Mouse (Mus musculus) forebrain, embryonic 16.5 days (tissue): ENCODE data around the gene Cbx3. TPM values are rescaled to one million over a fixed set of nuclear protein-coding genes. Genes with fewer than 3 reads are reported as not detected.

Experiments used
- ATAC-seq: fragments of 200-750 bp; cut with Nextera tagmentation; 2 replicates; pipeline ENCODE4 v1.8.0; 2017; ENCODE audit warnings: mild to moderate bottlenecking, moderate library complexity
- H3K27ac ChIP-seq: fragments of 300-500 bp; sonication (generic); 2 replicates; pipeline ENCODE4 v1.5.1; 2014; ENCODE audit warnings: low read length, control low read depth
- H3K27me3 ChIP-seq: fragments of 300-500 bp; sonication (generic); replicated peaks from 2 replicates; pipeline ENCODE4 v1.6.1; 2014; ENCODE audit warnings: low read length; ENCODE audit not compliant: control insufficient read depth, insufficient read depth
- H3K36me3 ChIP-seq: fragments of 300-500 bp; sonication (generic); 2 replicates; pipeline ENCODE4 v1.6.1; 2014; ENCODE audit not compliant: control insufficient read depth, insufficient read depth
- H3K4me1 ChIP-seq: fragments of 300-500 bp; sonication (generic); replicated peaks from 2 replicates; pipeline ENCODE4 v1.6.1; 2014; ENCODE audit warnings: low read length; ENCODE audit not compliant: control insufficient read depth, insufficient read depth
- H3K4me2 ChIP-seq: fragments of 300-500 bp; sonication (generic); 2 replicates; pipeline ENCODE4 v1.6.1; 2014; ENCODE audit warnings: mild to moderate bottlenecking, low read length, control low read depth
- H3K4me3 ChIP-seq: fragments of 300-500 bp; sonication (generic); replicated peaks from 2 replicates; pipeline ENCODE4 v1.5.1; 2014; ENCODE audit warnings: mild to moderate bottlenecking, low read length, control low read depth
- H3K9ac ChIP-seq: fragments of 300-500 bp; sonication (generic); replicated peaks from 2 replicates; pipeline ENCODE4 v1.6.1; 2014; ENCODE audit warnings: low read depth, low read length, control low read depth
- H3K9me3 ChIP-seq: fragments of 300-500 bp; sonication (generic); 2 replicates; pipeline ENCODE4 v1.6.1; 2016; ENCODE audit warnings: low read length; ENCODE audit not compliant: control insufficient read depth
- WGBS: fragments of 180-500 bp; shearing (Covaris S2); extraction: QIAGEN DNeasy Blood & Tissue Kit; methylation state at CpG from one replicate; pipeline ENCODE4 v1.1.7; 2014; 5-methylcytosine and 5-hydroxymethylcytosine counted together
- polyA plus RNA-seq: library from polyadenylated mRNA; unstranded; fragments of >200 nt; fragmentation: Nextera tagmentation; extraction: Ambion mirVana; gene quantifications from 2 replicates; pipeline ENCODE4 v1.2.1, GENCODE M21; 2015

The Cbx3 gene
- 537 and 587 TPM in 2 replicates for polyA plus RNA-seq

- Histone ChIP-seq H3K4me2 (peak within 1 kb of the TSS; percentile 54), H3K4me3 (peak within 1 kb of the TSS; percentile 98), H3K9me3 (no peaks in the 10 kb centered on the region), H3K9ac (peak within 1 kb of the TSS; percentile 100), H3K27ac (peak within 1 kb of the TSS; percentile 100), H3K36me3 (peaks cover 10% of the 10 kb centered on the region), H3K27me3 (no peaks in the 10 kb centered on the region), H3K4me1 (peaks cover 38% of the 10 kb centered on the region)
- ATAC-seq: peak; percentile 75
- WGBS: under 1% methylated on average over 85 of the region's 99 CpGs
Measured at GRCm38 (mm10) chr6:51470311-51471178, at the start of gene Cbx3. Gene Cbx3, plus strand, starts transcription at chr6:51470360.

- ATAC-seq: no peak
- Histone ChIP-seq H3K4me1 (no peaks in the 10 kb centered on the region), H3K4me3 (no peak overlapping the region), H3K27ac (no peak overlapping the region), H3K36me3 (no peaks in the 10 kb centered on the region), H3K27me3 (no peaks in the 10 kb centered on the region), H3K4me2 (no peak overlapping the region), H3K9me3 (no peaks in the 10 kb centered on the region), H3K9ac (no peak overlapping the region)
- 53% methylated on average over 11 of the region's 11 CpGs for WGBS
Measured at GRCm38 (mm10) chr6:51423466-51424122, 46.6 kb upstream of the Cbx3 start.

- Histone ChIP-seq H3K9ac (no peak overlapping the region), H3K4me1 (no peaks in the 10 kb centered on the region), H3K27ac (no peak overlapping the region), H3K9me3 (no peaks in the 10 kb centered on the region), H3K36me3 (no peaks in the 10 kb centered on the region), H3K4me3 (no peak overlapping the region), H3K27me3 (no peaks in the 10 kb centered on the region), H3K4me2 (no peak overlapping the region)
- 92% methylated on average over 2 of the region's 2 CpGs for WGBS
- no peak for ATAC-seq
Measured at GRCm38 (mm10) chr6:51424537-51424936, 45.6 kb upstream of the Cbx3 start.

GRCm38 (mm10) chr6:51432535-51433397 lies 37.4 kb upstream of the Cbx3 start, which contains the start of gene Nfe2l3:
Gene Nfe2l3, plus strand, starts transcription at chr6:51432670.
- H3K4me1 ChIP-seq: peaks cover 16% of the 10 kb centered on the region
- H3K27ac ChIP-seq: peak within 1 kb of the TSS; percentile 41
- peak; percentile 73 for ATAC-seq
- no peaks in the 10 kb centered on the region for H3K9me3 ChIP-seq
- peak within 1 kb of the TSS; percentile 68 for H3K4me3 ChIP-seq
- no peaks in the 10 kb centered on the region; the same call in 1 of the 2 replicates for H3K27me3 ChIP-seq
- H3K36me3 ChIP-seq: no peaks in the 10 kb centered on the region
- WGBS: 1% methylated on average over 67 of the region's 74 CpGs
- H3K9ac ChIP-seq: peak within 1 kb of the TSS; percentile 68
- peak within 1 kb of the TSS; percentile 85 for H3K4me2 ChIP-seq

GRCm38 (mm10) chr6:51434270-51434669 lies 35.9 kb upstream of the Cbx3 start:
- peak overlapping the region; percentile 68 for H3K4me3 ChIP-seq
- no peaks in the 10 kb centered on the region for H3K9me3 ChIP-seq
- no peak overlapping the region for H3K27ac ChIP-seq
- no peak overlapping the region for H3K9ac ChIP-seq
- no peaks in the 10 kb centered on the region for H3K36me3 ChIP-seq
- peaks cover 16% of the 10 kb centered on the region for H3K4me1 ChIP-seq
- peak overlapping the region; percentile 85 for H3K4me2 ChIP-seq
- H3K27me3 ChIP-seq: no peaks in the 10 kb centered on the region; the same call in 1 of the 2 replicates
- no peak for ATAC-seq
- 36% methylated on average over 7 of the region's 7 CpGs for WGBS

- Histone ChIP-seq H3K4me3 (no peak overlapping the region), H3K9ac (no peak overlapping the region), H3K4me1 (peaks cover 12% of the 10 kb centered on the region), H3K27ac (no peak overlapping the region), H3K4me2 (0 out of 2 replicates have a peak overlapping the region, but pooled peaks have one; percentile 2), H3K27me3 (no peaks in the 10 kb centered on the region; the same call in 1 of the 2 replicates), H3K9me3 (no peaks in the 10 kb centered on the region), H3K36me3 (no peaks in the 10 kb centered on the region)
- no peak for ATAC-seq
- 76% methylated on average over 4 of the region's 4 CpGs for WGBS
Measured at GRCm38 (mm10) chr6:51437665-51438064, 32.5 kb upstream of the Cbx3 start.

GRCm38 (mm10) chr6:51438826-51439330 lies 31.3 kb upstream of the Cbx3 start:
- Histone ChIP-seq H3K27ac (no peak overlapping the region), H3K9me3 (no peaks in the 10 kb centered on the region), H3K9ac (no peak overlapping the region), H3K4me1 (peaks cover 3% of the 10 kb centered on the region; the same call in 1 of the 2 replicates), H3K27me3 (no peaks in the 10 kb centered on the region), H3K4me2 (no peak overlapping the region), H3K36me3 (no peaks in the 10 kb centered on the region), H3K4me3 (no peak overlapping the region)
- ATAC-seq: no peak
- WGBS: 63% methylated on average over 9 of the region's 9 CpGs

GRCm38 (mm10) chr6:51442191-51442835 lies 27.8 kb upstream of the Cbx3 start:
- Histone ChIP-seq H3K9me3 (no peaks in the 10 kb centered on the region), H3K4me1 (no peaks in the 10 kb centered on the region), H3K36me3 (no peaks in the 10 kb centered on the region), H3K4me3 (no peak overlapping the region), H3K9ac (no peak overlapping the region), H3K4me2 (no peak overlapping the region), H3K27ac (no peak overlapping the region), H3K27me3 (no peaks in the 10 kb centered on the region)
- 63% methylated on average over 9 of the region's 9 CpGs for WGBS
- no peak for ATAC-seq
